Mouse (Mus musculus) heart, embryonic 16.5 days (tissue): Measurements from ENCODE around the gene Duxbl3. TPM values are rescaled to one million over a fixed set of nuclear protein-coding genes. Genes with fewer than 3 reads are reported as not detected.

ENCODE experiments used
- ATAC-seq: fragments of 200-750 bp; cut with Nextera tagmentation; replicated peaks from 2 replicates; pipeline ENCODE4 v1.8.0; 2017; ENCODE audit warnings: moderate number of reproducible peaks; ENCODE audit not compliant: insufficient read depth, low FRiP score; ENCODE audit errors: extremely low read depth
- H3K27ac ChIP-seq: fragments of 300-500 bp; sonication (generic); 2 replicates; pipeline ENCODE4 v1.5.1; 2014; ENCODE audit warnings: mild to moderate bottlenecking, low read length, control low read depth, moderate library complexity
- H3K27me3 ChIP-seq: fragments of 300-500 bp; sonication (generic); 2 replicates; pipeline ENCODE4 v1.6.1; 2014; ENCODE audit warnings: low read length, mixed read lengths; ENCODE audit not compliant: control insufficient read depth, insufficient read depth
- H3K36me3 ChIP-seq: fragments of 300-500 bp; sonication (generic); 2 replicates; pipeline ENCODE4 v1.6.1; 2014; ENCODE audit not compliant: control insufficient read depth, insufficient read depth
- H3K4me1 ChIP-seq: fragments of 300-500 bp; sonication (generic); 2 replicates; pipeline ENCODE4 v1.6.1; 2014; ENCODE audit warnings: low read length, mixed read lengths; ENCODE audit not compliant: control insufficient read depth, insufficient read depth
- H3K4me2 ChIP-seq: fragments of 300-500 bp; sonication (generic); 2 replicates; pipeline ENCODE4 v1.6.1; 2014; ENCODE audit warnings: low read depth, mild to moderate bottlenecking, control low read depth, low read length
- H3K4me3 ChIP-seq: fragments of 300-500 bp; sonication (generic); 2 replicates; pipeline ENCODE4 v1.5.1; 2014; ENCODE audit warnings: mild to moderate bottlenecking, control low read depth, low read length
- H3K9ac ChIP-seq: fragments of 300-500 bp; sonication (generic); 2 replicates; pipeline ENCODE4 v1.6.1; 2014; ENCODE audit warnings: low read length, control low read depth
- H3K9me3 ChIP-seq: fragments of 300-500 bp; sonication (generic); replicated peaks from 2 replicates; pipeline ENCODE4 v1.6.1; 2016; ENCODE audit warnings: low read length; ENCODE audit not compliant: control insufficient read depth
- WGBS: fragments of 180-500 bp; shearing (Covaris S2); extraction: QIAGEN DNeasy Blood & Tissue Kit; methylation state at CpG from one replicate; pipeline ENCODE4 v1.1.7; 2014; 5-methylcytosine and 5-hydroxymethylcytosine counted together
- polyA plus RNA-seq: library from polyadenylated mRNA; unstranded; fragments of >200 nt; fragmentation: Nextera tagmentation; extraction: Ambion mirVana; gene quantifications from 2 replicates; pipeline ENCODE4 v1.2.1, GENCODE M21; 2015

Gene Duxbl3
- polyA plus RNA-seq, 1 experiment from 2014 or later = 0.95 TPM

GRCm38 (mm10) chr14:26306032-26306431 is 48.3 kb downstream of the Duxbl3 start:
- Histone ChIP-seq H3K9ac (no peak overlapping the region), H3K4me3 (no peak overlapping the region), H3K9me3 (no peaks in the 10 kb centered on the region; the same call in 1 of the 2 replicates), H3K27ac (no peak overlapping the region), H3K36me3 (no peaks in the 10 kb centered on the region), H3K4me1 (no peaks in the 10 kb centered on the region), H3K4me2 (no peak overlapping the region), H3K27me3 (no peaks in the 10 kb centered on the region)
- 45% methylated on average over 2 of the region's 2 CpGs for WGBS
- no peak for ATAC-seq

GRCm38 (mm10) chr14:26308813-26309212 is 51.1 kb downstream of the Duxbl3 start:
- Histone ChIP-seq H3K27ac (no peak overlapping the region), H3K27me3 (no peaks in the 10 kb centered on the region), H3K36me3 (no peaks in the 10 kb centered on the region), H3K9ac (no peak overlapping the region), H3K4me1 (no peaks in the 10 kb centered on the region), H3K4me2 (no peak overlapping the region), H3K9me3 (no peaks in the 10 kb centered on the region; the same call in 1 of the 2 replicates), H3K4me3 (no peak overlapping the region)
- WGBS = 81% methylated on average over 6 of the region's 6 CpGs
- ATAC-seq = no peak

- 85% methylated on average over 1 of the region's 1 CpGs for WGBS
- no peak overlapping the region for H3K9ac ChIP-seq
- no peak overlapping the region for H3K4me2 ChIP-seq
- H3K4me3 ChIP-seq = no peak overlapping the region
- no peak overlapping the region for H3K27ac ChIP-seq
- no peak for ATAC-seq
- no peaks in the 10 kb centered on the region; the same call in 1 of the 2 replicates for H3K9me3 ChIP-seq
- no peaks in the 10 kb centered on the region for H3K27me3 ChIP-seq
- no peaks in the 10 kb centered on the region for H3K4me1 ChIP-seq
- H3K36me3 ChIP-seq = no peaks in the 10 kb centered on the region
Observed at GRCm38 (mm10) chr14:26309511-26309910, 51.7 kb downstream of the Duxbl3 start.

- no peak overlapping the region for H3K9ac ChIP-seq
- no peaks in the 10 kb centered on the region for H3K36me3 ChIP-seq
- ATAC-seq = no peak
- no peak overlapping the region for H3K4me2 ChIP-seq
- no peak overlapping the region for H3K4me3 ChIP-seq
- H3K4me1 ChIP-seq = no peaks in the 10 kb centered on the region
- H3K27ac ChIP-seq = no peak overlapping the region
- H3K27me3 ChIP-seq = no peaks in the 10 kb centered on the region
- WGBS = 40% methylated on average over 3 of the region's 3 CpGs
- H3K9me3 ChIP-seq = no peaks in the 10 kb centered on the region
Observed at GRCm38 (mm10) chr14:26316246-26316730, 58.5 kb downstream of the Duxbl3 start.

Other genes starting within 250 kb of the Duxbl3 start
- 19.8 and 22.8 TPM in 2 replicates for gene Gm9780, start 215.3 kb upstream of the Duxbl3 start, polyA plus RNA-seq
- gene Tmem254c, start 190.6 kb upstream of the Duxbl3 start, polyA plus RNA-seq = 18.4 and 26.3 TPM in 2 replicates
- not detected in 2 replicates for gene Cphx2, start 176.4 kb upstream of the Duxbl3 start, polyA plus RNA-seq
- not detected in 2 replicates for gene Cphx3, start 175.7 kb upstream of the Duxbl3 start, polyA plus RNA-seq
- not detected in 2 replicates for gene Duxbl2, start 139.6 kb upstream of the Duxbl3 start, polyA plus RNA-seq
- 15.3 and 22.4 TPM in 2 replicates for gene Plac9b, start 75.5 kb upstream of the Duxbl3 start, polyA plus RNA-seq
- 16.0 and 22.4 TPM in 2 replicates for gene Tmem254b, start 50.9 kb upstream of the Duxbl3 start, polyA plus RNA-seq